Mouse (Mus musculus) liver, embryonic 11.5 days (tissue): Measurements from ENCODE around the gene Cela2a. TPM values are rescaled to one million over a fixed set of nuclear protein-coding genes. Genes with fewer than 3 reads are reported as not detected.
A peak's percentile ranks its signal among the peaks of the same experiment; 100 is the strongest.

Experiments
- ATAC-seq: fragments of 200-750 bp; cut with Nextera tagmentation; replicated peaks from 2 replicates; pipeline ENCODE4 v1.8.0; 2017; ENCODE audit warnings: moderate number of reproducible peaks, mild to moderate bottlenecking, moderate TSS enrichment, moderate library complexity; ENCODE audit not compliant: low FRiP score
- DNase-seq: peaks from one replicate; pipeline ENCODE4 v3.0.0-alpha.2; 2017; ENCODE audit warnings: low spot score
- H3K27ac ChIP-seq: fragments of 300-500 bp; sonication (generic); 2 replicates; pipeline ENCODE4 v1.5.1; 2014; ENCODE audit warnings: mild to moderate bottlenecking, low read depth, low read length, control low read depth
- H3K27me3 ChIP-seq: fragments of 300-500 bp; sonication (generic); replicated peaks from 2 replicates; pipeline ENCODE4 v1.6.1; 2014; ENCODE audit warnings: low read length, mixed read lengths; ENCODE audit not compliant: control insufficient read depth, insufficient read depth
- H3K36me3 ChIP-seq: fragments of 300-500 bp; sonication (generic); 2 replicates; pipeline ENCODE4 v1.6.1; 2014; ENCODE audit warnings: mild to moderate bottlenecking, low read length, moderate library complexity, mixed read lengths; ENCODE audit not compliant: control insufficient read depth, insufficient read depth
- H3K4me1 ChIP-seq: fragments of 300-500 bp; sonication (generic); replicated peaks from 2 replicates; pipeline ENCODE4 v1.6.1; 2014; ENCODE audit warnings: low read length, mixed read lengths; ENCODE audit not compliant: control insufficient read depth, insufficient read depth
- H3K4me2 ChIP-seq: fragments of 300-500 bp; sonication (generic); 2 replicates; pipeline ENCODE4 v1.6.1; 2014; ENCODE audit warnings: mild to moderate bottlenecking, control low read depth, moderate library complexity
- H3K4me3 ChIP-seq: fragments of 300-500 bp; sonication (generic); 2 replicates; pipeline ENCODE4 v1.5.1; 2014; ENCODE audit warnings: low read depth, low read length, control low read depth
- H3K9ac ChIP-seq: fragments of 300-500 bp; sonication (generic); 2 replicates; pipeline ENCODE4 v1.6.1; 2014; ENCODE audit warnings: low read depth, low read length, control low read depth
- H3K9me3 ChIP-seq: fragments of 300-500 bp; sonication (generic); 2 replicates; pipeline ENCODE4 v1.6.1; 2016; ENCODE audit warnings: low read length, inconsistent platforms, mixed read lengths; ENCODE audit not compliant: control insufficient read depth
- WGBS: fragments of 180-500 bp; shearing (Covaris S2); extraction: QIAGEN DNeasy Blood & Tissue Kit; methylation state at CpG from one replicate; pipeline ENCODE4 v1.1.7; 2014; 5-methylcytosine and 5-hydroxymethylcytosine counted together
- polyA plus RNA-seq: library from polyadenylated mRNA; unstranded; fragments of >200 nt; fragmentation: Nextera tagmentation; extraction: Ambion mirVana; gene quantifications from 2 replicates; pipeline ENCODE4 v1.2.1, GENCODE M21; 2014

Cela2a gene
- polyA plus RNA-seq, 1 experiment from 2014 or later, result not detected

GRCm38 (mm10) chr4:141834536-141835095, 8.7 kb upstream of the Cela2a start:
- Histone ChIP-seq H3K27ac (no peak overlapping the region), H3K4me2 (no peak overlapping the region), H3K9ac (no peak overlapping the region), H3K27me3 (no peaks in the 10 kb centered on the region), H3K36me3 (no peaks in the 10 kb centered on the region), H3K9me3 (no peaks in the 10 kb centered on the region), H3K4me3 (no peak overlapping the region), H3K4me1 (no peaks in the 10 kb centered on the region)
- ATAC-seq (no peak), DNase-seq (no peak)
- 44% methylated on average over 5 of the region's 5 CpGs for WGBS

- H3K36me3 ChIP-seq, result no peaks in the 10 kb centered on the region
- no peaks in the 10 kb centered on the region for H3K27me3 ChIP-seq
- H3K9ac ChIP-seq, result no peak overlapping the region
- WGBS, result 48% methylated on average over 1 of the region's 1 CpGs
- H3K9me3 ChIP-seq, result no peaks in the 10 kb centered on the region
- H3K27ac ChIP-seq, result no peak overlapping the region
- H3K4me3 ChIP-seq, result no peak overlapping the region
- no peaks in the 10 kb centered on the region for H3K4me1 ChIP-seq
- ATAC-seq (no peak), DNase-seq (no peak)
- no peak overlapping the region for H3K4me2 ChIP-seq
Measured at GRCm38 (mm10) chr4:141833911-141834310, 8.0 kb upstream of the Cela2a start.

- H3K4me1 ChIP-seq, result no peaks in the 10 kb centered on the region
- 64% methylated on average over 7 of the region's 7 CpGs for WGBS
- H3K9ac ChIP-seq, result no peak overlapping the region
- H3K9me3 ChIP-seq, result no peaks in the 10 kb centered on the region
- DNase-seq (no peak), ATAC-seq (no peak)
- H3K4me3 ChIP-seq, result no peak overlapping the region
- H3K4me2 ChIP-seq, result no peak overlapping the region
- no peak overlapping the region for H3K27ac ChIP-seq
- no peaks in the 10 kb centered on the region for H3K36me3 ChIP-seq
- H3K27me3 ChIP-seq, result no peaks in the 10 kb centered on the region
Measured at GRCm38 (mm10) chr4:141831361-141831760, 5.4 kb upstream of the Cela2a start.

GRCm38 (mm10) chr4:141830381-141830780, 4.4 kb upstream of the Cela2a start:
- Histone ChIP-seq H3K9me3 (no peaks in the 10 kb centered on the region), H3K4me2 (no peak overlapping the region), H3K4me3 (no peak overlapping the region), H3K27ac (no peak overlapping the region), H3K4me1 (no peaks in the 10 kb centered on the region), H3K36me3 (no peaks in the 10 kb centered on the region), H3K9ac (no peak overlapping the region), H3K27me3 (no peaks in the 10 kb centered on the region)
- 61% methylated on average over 11 of the region's 11 CpGs for WGBS
- no peak for DNase-seq
- ATAC-seq, result no peak

- Histone ChIP-seq H3K4me2 (no peak overlapping the region), H3K9me3 (no peaks in the 10 kb centered on the region), H3K4me1 (no peaks in the 10 kb centered on the region), H3K9ac (no peak overlapping the region), H3K4me3 (no peak overlapping the region), H3K27ac (no peak overlapping the region), H3K27me3 (no peaks in the 10 kb centered on the region), H3K36me3 (no peaks in the 10 kb centered on the region)
- WGBS, result 64% methylated on average over 4 of the region's 4 CpGs
- DNase-seq (no peak), ATAC-seq (no peak)
Measured at GRCm38 (mm10) chr4:141828177-141828576, 2.2 kb upstream of the Cela2a start.

GRCm38 (mm10) chr4:141827401-141827800, 1.4 kb upstream of the Cela2a start:
- no peak for DNase-seq
- 79% methylated on average over 2 of the region's 2 CpGs for WGBS
- ATAC-seq, result no peak

GRCm38 (mm10) chr4:141822979-141823378, 3.0 kb downstream of the Cela2a start:
- peak; percentile 46 for DNase-seq

More at GRCm38 (mm10) chr4:141827401-141827800, 1.4 kb upstream of the Cela2a start:
- no peaks in the 10 kb centered on the region for H3K27me3 ChIP-seq
- H3K4me2 ChIP-seq, result no peak overlapping the region
- no peaks in the 10 kb centered on the region for H3K36me3 ChIP-seq
- no peak overlapping the region for H3K4me3 ChIP-seq
- no peaks in the 10 kb centered on the region for H3K4me1 ChIP-seq
- H3K27ac ChIP-seq, result no peak overlapping the region
- no peak overlapping the region for H3K9ac ChIP-seq
- H3K9me3 ChIP-seq, result no peaks in the 10 kb centered on the region

GRCm38 (mm10) chr4:141822089-141822488, 3.9 kb downstream of the Cela2a start:
- ATAC-seq (no peak), DNase-seq (no peak)
- Histone ChIP-seq H3K4me1 (no peaks in the 10 kb centered on the region), H3K36me3 (no peaks in the 10 kb centered on the region), H3K9me3 (no peaks in the 10 kb centered on the region), H3K27me3 (no peaks in the 10 kb centered on the region), H3K4me2 (no peak overlapping the region), H3K4me3 (no peak overlapping the region), H3K27ac (no peak overlapping the region), H3K9ac (no peak overlapping the region)
- WGBS, result 67% methylated on average over 10 of the region's 10 CpGs

More at GRCm38 (mm10) chr4:141822979-141823378, 3.0 kb downstream of the Cela2a start:
- Histone ChIP-seq H3K4me3 (no peak overlapping the region), H3K4me1 (no peaks in the 10 kb centered on the region), H3K36me3 (no peaks in the 10 kb centered on the region), H3K27me3 (no peaks in the 10 kb centered on the region), H3K9me3 (no peaks in the 10 kb centered on the region), H3K4me2 (no peak overlapping the region), H3K27ac (no peak overlapping the region), H3K9ac (no peak overlapping the region)
- ATAC-seq, result peak; percentile 75; the same call in 1 of the 2 replicates
- WGBS, result 50% methylated on average over 3 of the region's 3 CpGs

GRCm38 (mm10) chr4:141821178-141821577, 4.8 kb downstream of the Cela2a start:
- no peaks in the 10 kb centered on the region for H3K9me3 ChIP-seq
- no peaks in the 10 kb centered on the region for H3K27me3 ChIP-seq
- H3K4me1 ChIP-seq, result no peaks in the 10 kb centered on the region
- DNase-seq (no peak), ATAC-seq (no peak)
- 66% methylated on average over 3 of the region's 3 CpGs for WGBS
- no peak overlapping the region for H3K27ac ChIP-seq
- no peaks in the 10 kb centered on the region for H3K36me3 ChIP-seq
- no peak overlapping the region for H3K4me3 ChIP-seq
- H3K4me2 ChIP-seq, result no peak overlapping the region
- no peak overlapping the region for H3K9ac ChIP-seq
